Mouse (Mus musculus) retina, adult 2 months (tissue): ENCODE data around the gene Galnt7.
"Not testable (repeated sequence)": the region's sequence is repeated elsewhere in the genome, so short reads cannot be mapped to it uniquely, and the experiment has no call there.

ENCODE experiments used
- DNase-seq: peaks from one replicate; pipeline ENCODE4 v3.0.0-alpha.2; 2012; ENCODE audit warnings: low read depth, low spot score

Galnt7 gene

GRCm38 (mm10) chr8:57540110-57540838, 112.6 kb downstream of the Galnt7 start:
- DNase-seq: peak; percentile 49

DNA sequence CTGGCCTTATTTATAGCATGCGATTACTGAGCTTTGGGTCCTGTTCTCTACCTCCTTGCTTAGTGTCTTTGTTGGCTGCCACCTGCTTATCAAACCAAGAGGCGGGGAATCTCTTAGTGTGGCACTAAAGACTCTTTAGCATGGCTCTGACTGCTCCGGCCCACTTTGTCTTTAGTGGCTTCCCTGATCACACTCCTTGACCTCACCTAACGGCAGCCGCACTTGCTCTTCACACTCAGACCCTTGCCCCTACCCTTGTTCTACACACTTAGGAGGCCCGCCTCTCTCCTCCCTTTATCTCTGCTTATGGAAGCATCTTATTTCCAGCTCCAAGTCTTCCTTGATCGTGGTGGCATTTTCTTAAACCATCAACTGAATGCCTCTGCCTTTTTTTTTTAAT, 114.2 kb downstream of the Galnt7 start:
- peak; percentile 85 for DNase-seq

GRCm38 (mm10) chr8:57536167-57536566, 116.7 kb downstream of the Galnt7 start:
- DNase-seq: no peak

DNA sequence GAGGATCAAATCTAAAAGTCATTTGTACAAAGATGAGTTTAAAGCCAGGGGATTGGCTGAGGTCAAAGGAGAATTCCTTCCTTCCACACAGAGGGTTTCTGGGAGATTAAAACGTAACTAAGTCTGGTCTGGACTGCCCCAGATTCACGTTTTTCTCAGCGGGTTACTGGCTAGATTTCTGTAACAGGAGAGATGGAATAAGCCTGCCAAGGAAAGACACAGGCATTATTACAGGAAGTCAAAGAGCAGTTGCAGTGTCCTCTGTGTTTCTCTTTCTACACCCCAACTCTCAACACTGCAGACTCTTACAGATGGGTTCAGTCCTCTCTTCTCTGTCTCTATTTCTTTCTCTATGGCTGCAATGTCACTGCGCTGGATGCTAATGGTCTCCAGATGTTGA, 118.3 kb downstream of the Galnt7 start:
- DNase-seq: no peak

DNA sequence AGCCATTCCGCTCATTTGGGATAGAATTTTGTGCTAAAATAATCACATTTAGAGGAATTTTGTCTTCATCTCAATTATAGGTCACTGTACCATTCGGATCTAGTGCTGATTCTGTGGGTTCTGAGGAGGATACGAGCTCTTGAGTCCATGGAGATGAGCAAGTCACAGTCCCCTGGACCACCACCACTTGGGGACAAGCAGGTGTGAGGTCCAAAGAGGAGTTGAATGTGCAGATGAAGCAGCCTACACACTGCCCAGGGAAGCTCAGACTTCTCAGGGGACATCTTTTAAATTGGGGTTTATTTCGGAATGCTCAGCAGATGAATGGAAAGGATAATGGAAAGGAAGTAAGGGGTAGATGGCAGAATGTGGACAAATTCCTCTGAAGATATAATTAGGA, 119.7 kb downstream of the Galnt7 start:
- DNase-seq: no peak

GRCm38 (mm10) chr8:57532223-57532622, 120.6 kb downstream of the Galnt7 start:
- no peak for DNase-seq

DNA sequence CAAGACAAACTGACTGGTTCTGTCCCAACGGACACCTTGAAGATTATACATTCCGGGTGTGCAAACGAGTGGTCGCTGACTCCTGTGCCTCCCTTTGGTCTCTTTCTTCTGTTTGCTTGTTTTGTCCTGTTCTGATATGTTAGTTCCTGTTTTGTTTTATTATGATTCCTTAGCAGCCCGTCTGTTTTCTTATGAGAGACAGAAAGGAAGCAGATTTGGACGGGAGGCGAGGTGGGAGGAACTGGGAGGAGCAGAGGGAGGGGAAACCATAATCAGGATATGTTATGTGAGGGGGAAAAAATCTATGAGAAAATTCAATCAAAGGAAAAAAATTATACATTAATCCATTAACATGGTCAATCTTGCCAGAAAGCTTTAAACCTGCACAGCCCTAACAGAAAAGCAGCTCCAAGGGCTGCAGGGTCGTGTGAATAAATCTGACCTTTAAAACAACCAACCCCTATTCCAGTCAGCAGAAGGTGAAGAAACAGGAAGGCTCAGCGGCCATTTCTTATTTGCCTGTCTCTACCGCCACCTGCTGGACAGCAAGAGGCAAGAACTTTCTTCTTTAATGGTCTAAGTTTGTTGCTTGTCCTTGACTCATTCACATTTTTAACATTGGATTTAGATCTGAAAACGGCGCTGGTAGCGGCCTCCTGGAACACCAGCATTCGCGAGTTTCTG, 122.0 kb downstream of the Galnt7 start:
- peak; percentile 69 for DNase-seq

DNA sequence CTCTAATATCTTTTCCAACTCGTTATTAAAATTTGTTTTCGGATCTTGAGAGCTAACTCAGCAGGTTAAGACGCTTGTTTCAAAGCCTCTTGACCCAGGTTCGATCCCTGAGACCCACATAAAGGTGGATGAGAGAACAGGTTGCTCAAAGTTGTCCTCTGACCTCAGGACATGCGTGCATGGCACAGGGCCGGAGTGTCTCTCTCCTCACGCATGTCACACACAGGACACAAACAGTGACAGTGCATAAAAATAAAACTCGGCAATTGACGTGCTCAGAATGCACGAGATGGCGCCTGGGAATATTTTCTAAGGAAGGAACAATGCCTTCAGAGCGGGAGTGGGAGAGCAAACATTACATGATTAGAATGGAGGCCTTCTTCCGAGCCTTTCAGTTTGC, 122.6 kb downstream of the Galnt7 start:
- DNase-seq: no peak

GRCm38 (mm10) chr8:57528036-57528435, 124.8 kb downstream of the Galnt7 start:
- no peak for DNase-seq

GRCm38 (mm10) chr8:57520186-57520786, 132.5 kb downstream of the Galnt7 start:
- no peak for DNase-seq

- DNase-seq: no peak
Measured at GRCm38 (mm10) chr8:57517723-57518122, 135.1 kb downstream of the Galnt7 start.

DNA sequence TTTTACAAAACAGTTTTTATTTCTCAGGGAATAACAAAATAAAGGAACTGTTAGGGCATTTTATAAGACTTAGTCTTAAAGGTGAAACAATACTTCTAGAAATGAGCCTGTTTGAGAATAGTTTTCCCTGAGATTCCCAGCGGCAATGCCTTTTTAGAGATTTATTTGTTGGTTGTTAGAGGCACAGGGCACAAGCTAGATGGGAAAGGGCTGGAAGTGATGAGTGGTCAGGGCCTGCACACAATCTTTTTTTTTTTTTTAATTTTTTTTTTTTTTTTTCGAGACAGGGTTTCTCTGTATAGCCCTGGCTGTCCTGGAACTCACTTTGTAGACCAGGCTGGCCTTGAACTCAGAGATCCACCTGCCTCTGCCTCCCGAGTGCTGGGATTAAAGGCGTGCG, 136.1 kb downstream of the Galnt7 start:
- DNase-seq: not testable (repeated sequence)

- not testable (repeated sequence) for DNase-seq
Measured at GRCm38 (mm10) chr8:57513178-57513661, 139.6 kb downstream of the Galnt7 start.

DNA sequence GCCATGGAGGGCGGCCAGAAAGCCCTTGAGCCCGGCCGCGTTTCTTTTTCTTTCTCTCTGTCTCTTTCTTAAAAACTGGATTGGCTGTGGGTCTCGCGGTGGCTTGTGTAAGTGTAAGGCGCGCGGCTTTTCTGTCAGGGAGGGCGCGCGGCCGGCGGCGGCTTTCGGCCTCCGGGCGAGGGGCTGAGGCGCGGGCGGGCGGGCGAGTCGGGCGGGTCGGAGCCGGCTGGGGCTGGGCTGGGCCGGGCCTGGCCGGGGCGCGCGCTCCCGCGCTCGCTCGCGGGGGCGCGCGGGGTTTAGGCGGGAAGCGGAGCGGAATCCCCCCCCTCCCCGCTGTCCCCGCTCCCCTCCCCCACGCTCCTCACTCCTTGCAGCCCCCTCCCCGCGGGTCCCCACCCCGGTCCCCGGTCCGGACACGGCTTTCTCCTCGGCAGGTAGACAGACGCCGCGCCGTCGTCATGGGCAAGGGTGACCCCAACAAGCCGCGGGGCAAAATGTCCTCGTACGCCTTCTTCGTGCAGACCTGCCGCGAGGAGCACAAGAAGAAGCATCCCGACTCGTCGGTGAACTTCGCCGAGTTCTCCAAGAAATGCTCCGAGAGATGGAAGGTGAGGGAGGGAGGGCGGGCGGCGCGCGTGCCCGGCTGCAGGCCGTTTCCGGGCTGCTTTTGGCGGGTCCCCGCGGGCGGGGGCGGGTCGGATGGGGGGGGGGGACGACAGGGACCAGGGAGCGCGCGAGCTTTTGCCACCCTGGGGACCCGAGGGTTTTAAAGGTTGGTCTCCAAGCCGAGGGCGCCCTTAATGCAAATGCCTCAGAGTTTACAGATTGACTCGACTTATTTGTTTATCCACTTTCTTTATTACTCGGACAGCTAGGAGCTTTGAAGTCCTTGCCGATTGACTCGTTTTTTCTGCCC, 140.4 kb downstream of the Galnt7 start:
- no peak for DNase-seq

DNA sequence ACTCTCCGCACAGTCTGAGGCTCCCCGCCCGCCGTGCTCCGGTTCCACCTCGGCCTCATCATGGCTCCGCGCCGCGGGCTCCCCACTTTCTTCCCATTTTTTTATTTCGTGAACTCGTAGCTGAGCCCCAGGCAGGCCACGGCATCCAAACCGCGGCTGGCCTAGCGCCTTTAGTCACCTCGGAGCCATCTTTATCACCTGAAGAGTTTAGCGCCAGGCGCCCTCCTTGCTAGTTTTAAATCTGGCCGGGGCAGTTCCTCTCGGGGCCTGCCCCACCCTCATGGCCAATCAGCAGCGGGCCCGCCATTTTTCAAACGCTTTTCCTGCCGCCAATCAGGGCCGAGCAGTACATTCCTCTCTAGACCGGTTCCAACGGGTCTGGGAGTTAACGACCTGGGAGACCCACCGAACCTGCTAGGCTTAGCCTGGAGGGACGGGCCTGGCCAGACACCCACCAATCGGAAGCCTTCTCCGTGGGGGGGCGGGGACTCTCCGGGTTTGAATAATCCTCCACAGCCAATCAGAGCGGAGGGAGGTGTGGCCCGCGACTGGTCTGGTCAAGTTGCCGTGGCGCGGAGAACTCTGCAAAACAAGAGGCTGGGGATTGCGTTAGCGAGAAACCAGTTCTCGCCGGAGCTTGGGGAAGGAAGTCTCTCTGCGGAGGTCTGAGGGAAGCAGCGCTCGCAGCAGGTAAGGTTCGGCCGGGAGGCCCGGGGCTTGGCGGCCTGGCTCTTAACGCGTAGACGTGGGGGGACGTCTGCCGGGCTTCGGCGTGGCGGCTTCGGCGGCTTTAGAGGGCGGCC, 141.3 kb downstream of the Galnt7 start, which contains the start of gene Hmgb2:
Gene Hmgb2 (plus strand): TSS at position 592 of the 803 bp plus-strand sequence.
- peak; percentile 98 for DNase-seq

DNA sequence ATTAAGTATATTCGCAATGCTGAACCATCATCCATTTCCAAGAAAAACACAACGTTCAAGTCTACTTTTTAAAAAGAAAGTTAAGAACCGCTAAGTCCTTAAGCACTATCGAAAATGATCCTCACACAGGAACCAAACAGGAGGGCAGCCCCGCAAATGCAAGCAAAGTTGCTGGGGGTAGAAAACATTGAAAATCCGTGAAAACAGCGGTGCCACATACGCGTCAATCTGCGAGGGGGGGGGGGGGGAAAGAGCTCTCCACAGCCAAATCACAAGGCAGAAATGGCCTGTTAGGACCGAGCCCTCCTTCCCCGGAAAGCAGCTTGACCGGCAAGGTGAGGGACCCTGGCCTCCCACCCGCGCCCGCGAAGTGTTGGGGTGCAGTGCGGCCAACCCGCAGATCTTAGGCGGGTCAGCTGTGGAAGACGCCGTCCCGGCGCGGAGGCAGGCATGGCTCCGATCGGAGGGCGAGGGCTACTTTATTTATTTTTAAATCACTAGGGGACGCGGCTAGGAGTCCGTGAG, 142.0 kb downstream of the Galnt7 start:
- no peak for DNase-seq

DNA sequence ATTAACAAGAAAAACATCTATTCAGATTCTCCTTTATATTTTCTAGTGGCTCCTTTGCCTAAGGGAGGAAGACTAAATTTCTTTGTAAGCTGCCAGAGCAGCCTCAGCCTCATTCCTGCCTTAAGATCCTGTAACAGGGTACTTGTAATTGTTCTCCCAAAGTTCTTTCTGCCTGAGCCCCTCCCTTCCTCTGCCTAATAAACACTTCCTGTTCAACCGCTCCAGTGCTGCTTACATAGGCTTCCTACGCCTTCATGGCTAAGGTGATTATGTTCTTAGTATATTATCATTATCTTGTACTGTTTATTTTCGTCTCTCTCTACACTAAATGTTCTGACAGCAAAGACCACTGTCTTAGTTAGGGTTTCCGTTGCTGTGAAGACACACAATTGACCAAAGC, 144.2 kb downstream of the Galnt7 start:
- no peak for DNase-seq

GRCm38 (mm10) chr8:57507556-57508063, 145.2 kb downstream of the Galnt7 start:
- DNase-seq: no peak

GRCm38 (mm10) chr8:57505500-57505899, 147.3 kb downstream of the Galnt7 start:
- not testable (repeated sequence) for DNase-seq

DNA sequence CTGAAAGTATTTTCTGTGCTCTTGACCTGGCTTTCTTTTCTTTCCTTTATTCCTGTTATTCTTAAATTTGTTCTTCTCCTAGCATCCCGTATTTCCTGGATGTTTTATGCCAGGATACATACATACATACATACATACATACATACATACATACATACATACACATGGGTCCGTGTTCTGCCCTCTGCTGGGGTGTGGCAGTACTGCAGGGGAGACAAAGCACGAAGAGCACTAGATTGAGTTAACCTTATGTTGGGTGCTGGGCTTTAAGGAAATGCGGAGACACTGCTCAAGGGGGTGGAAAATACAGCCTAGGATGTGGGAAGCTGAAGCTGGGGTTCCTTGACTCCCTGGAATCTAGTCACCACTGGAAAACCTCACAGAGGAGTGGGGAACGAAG, 149.2 kb downstream of the Galnt7 start:
- peak; percentile 33 for DNase-seq
